Mouse (Mus musculus): ENCODE data around the gene Tmem178b. TPM values are rescaled to one million over a fixed set of nuclear protein-coding genes. Genes with fewer than 3 reads are reported as not detected.

Gene Tmem178b
- polyA plus RNA-seq, 1 experiment = not detected

DNA sequence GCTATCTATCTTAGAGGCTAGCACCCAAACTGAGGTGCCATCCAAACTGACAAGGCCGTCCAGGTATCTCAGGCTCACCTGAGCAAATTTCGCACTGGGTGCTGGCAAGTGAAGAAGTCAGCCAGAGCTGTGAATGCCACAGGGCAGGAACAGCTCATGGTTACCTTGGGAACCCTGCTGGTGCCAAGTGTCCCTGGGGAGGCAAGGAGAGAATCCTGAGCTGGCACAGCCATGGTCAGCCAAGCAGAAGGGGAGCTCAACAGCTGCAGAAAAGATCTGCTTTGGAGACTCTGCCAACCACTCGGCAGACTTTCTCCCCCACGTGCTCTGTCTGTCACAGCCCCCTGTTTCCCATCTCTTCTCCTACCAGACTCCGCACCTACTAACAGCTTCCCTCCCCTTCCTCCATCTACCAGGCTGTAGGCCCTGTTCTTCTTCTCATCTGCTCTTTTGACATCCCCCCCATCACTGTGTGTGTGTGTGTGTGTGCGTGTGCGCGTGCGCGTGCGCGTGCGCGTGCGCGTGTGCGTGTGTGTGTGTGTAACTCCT lies 374.4 kb downstream of the Tmem178b start:
- WGBS = 87% methylated on average over 17 of the region's 17 CpGs
- Histone ChIP-seq H3K27ac (ENCODE audit: insufficient read depth, low read depth, low read length) (no peak overlapping the region), H3K4me1 (ENCODE audit: control insufficient read depth, insufficient read depth, low read length) (peaks cover 2% of the 10 kb centered on the region; the same call in 1 of the 2 replicates), H3K4me3 (ENCODE audit: insufficient read depth, low read depth, low read length) (no peak overlapping the region)
- TF ChIP-seq POLR2A (IDR thresholded peaks at IDR 0.05; ENCODE audit: insufficient read depth, low read depth, low read length) (no peak), CTCF (IDR thresholded peaks at IDR 0.05; ENCODE audit: insufficient read depth, low read depth, low read length) (no peak)

DNA sequence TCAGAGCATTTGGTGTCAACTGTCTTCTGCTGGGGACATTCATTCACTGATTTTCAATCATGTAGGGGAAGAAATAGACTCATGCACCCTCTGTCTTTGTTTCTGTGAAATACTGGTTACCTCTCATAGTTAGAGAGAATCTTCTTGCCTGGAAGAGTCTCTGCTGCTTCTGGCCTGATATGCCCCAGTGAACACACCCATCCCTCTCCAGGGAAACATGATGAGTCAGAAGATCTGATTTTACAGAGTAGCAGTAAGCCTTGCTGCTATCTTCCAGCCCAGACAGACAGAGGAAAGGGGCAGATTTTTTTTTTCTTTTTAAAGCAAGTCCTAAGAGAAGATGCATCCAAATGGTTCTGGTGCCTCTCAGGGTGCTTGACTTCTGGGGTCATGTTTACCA lies 376.9 kb downstream of the Tmem178b start:
- no peak overlapping the region for H3K4me3 ChIP-seq (ENCODE audit: insufficient read depth, low read depth, low read length)
- H3K27ac ChIP-seq (ENCODE audit: insufficient read depth, low read depth, low read length) = no peak overlapping the region
- peaks cover 2% of the 10 kb centered on the region; the same call in 1 of the 2 replicates for H3K4me1 ChIP-seq (ENCODE audit: control insufficient read depth, insufficient read depth, low read length)
- no peak for TF ChIP-seq POLR2A (IDR thresholded peaks at IDR 0.05; ENCODE audit: insufficient read depth, low read depth, low read length)
- TF ChIP-seq CTCF (IDR thresholded peaks at IDR 0.05; ENCODE audit: insufficient read depth, low read depth, low read length) = no peak

DNA sequence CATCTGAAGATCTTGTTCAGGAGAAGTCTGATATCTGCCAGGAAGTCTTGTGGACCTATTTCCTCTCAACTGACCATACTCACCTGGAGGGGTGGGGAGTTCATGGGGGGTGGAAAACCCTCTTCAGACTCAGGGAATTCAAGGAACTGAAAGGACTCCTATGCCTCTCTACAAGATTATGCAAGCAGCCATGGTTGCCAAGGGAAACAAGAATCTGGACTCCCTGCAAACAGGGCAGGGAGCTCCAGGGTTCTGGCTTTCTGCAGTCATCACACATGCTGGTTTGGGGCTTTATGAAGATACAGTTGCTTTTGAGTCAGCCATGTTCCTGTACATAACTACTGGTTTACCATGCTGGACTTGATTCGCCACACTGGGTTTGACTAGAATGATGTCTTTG lies 390.6 kb downstream of the Tmem178b start:
- Histone ChIP-seq H3K4me3 (ENCODE audit: insufficient read depth, low read depth, low read length) (no peak overlapping the region), H3K4me1 (ENCODE audit: control insufficient read depth, insufficient read depth, low read length) (no peaks in the 10 kb centered on the region), H3K27ac (ENCODE audit: insufficient read depth, low read depth, low read length) (no peak overlapping the region)
- 94% methylated on average over 1 of the region's 1 CpGs for WGBS
- TF ChIP-seq CTCF (IDR thresholded peaks at IDR 0.05; ENCODE audit: insufficient read depth, low read depth, low read length) = no peak
- TF ChIP-seq POLR2A (IDR thresholded peaks at IDR 0.05; ENCODE audit: insufficient read depth, low read depth, low read length) = no peak

DNA sequence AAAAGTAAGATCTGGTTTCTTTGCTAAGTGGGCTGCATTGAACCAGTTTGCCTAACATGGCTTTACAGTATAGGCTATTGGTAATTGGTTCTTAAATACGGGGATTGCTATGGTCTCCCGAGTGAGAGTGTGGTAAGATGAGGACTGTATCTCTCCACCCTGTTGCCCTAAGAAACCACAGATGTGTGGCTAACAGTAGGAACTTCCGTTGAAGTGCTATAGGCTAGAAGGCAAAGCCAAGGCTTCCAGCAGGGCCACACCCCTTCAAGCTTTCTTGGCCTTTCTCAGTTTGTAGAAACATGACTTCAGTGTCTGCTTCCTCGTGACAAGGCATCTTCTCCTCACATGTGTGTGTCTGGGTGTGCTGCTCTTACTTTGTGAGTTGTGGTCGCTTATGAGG lies 427.6 kb downstream of the Tmem178b start:
- Histone ChIP-seq H3K27ac (ENCODE audit: insufficient read depth, low read depth, low read length) (no peak overlapping the region), H3K4me3 (ENCODE audit: insufficient read depth, low read depth, low read length) (no peak overlapping the region), H3K4me1 (ENCODE audit: control insufficient read depth, insufficient read depth, low read length) (no peaks in the 10 kb centered on the region)
- TF ChIP-seq CTCF (IDR thresholded peaks at IDR 0.05; ENCODE audit: insufficient read depth, low read depth, low read length) (no peak), POLR2A (IDR thresholded peaks at IDR 0.05; ENCODE audit: insufficient read depth, low read depth, low read length) (no peak)
- 89% methylated on average over 5 of the region's 5 CpGs for WGBS

DNA sequence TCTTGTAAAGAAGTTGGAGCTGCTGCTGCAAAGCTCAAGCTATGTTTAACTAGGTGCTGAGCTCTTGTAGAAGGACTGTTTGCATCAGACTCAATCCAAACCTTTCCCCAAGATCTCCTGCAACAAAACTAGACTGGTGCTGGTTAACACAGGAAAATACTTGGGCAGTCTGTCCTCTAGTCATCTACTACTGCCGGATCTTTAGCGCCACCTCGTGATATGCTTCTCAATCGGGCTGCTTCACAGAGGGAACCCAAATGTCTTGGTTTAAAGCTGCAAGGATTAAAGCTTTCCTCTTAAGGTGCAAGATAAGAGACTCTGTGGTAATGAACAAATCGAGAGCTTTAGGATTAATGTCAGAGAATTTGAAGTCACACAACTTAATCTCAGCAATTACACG lies 430.3 kb downstream of the Tmem178b start:
- Histone ChIP-seq H3K4me3 (ENCODE audit: insufficient read depth, low read depth, low read length) (no peak overlapping the region), H3K27ac (ENCODE audit: insufficient read depth, low read depth, low read length) (no peak overlapping the region), H3K4me1 (ENCODE audit: control insufficient read depth, insufficient read depth, low read length) (no peaks in the 10 kb centered on the region)
- 18% methylated on average over 6 of the region's 6 CpGs for WGBS
- TF ChIP-seq POLR2A (IDR thresholded peaks at IDR 0.05; ENCODE audit: insufficient read depth, low read depth, low read length) (no peak), CTCF (IDR thresholded peaks at IDR 0.05; ENCODE audit: insufficient read depth, low read depth, low read length) (no peak)

Other genes starting within 250 kb of the Tmem178b start
- not detected in 2 replicates for gene Braf, start 147.8 kb upstream of the Tmem178b start, polyA plus RNA-seq (2012; ENCODE audit: insufficient read depth, insufficient read length, low replicate concordance, missing spikeins)
- not detected in 2 replicates for gene Mrps33, start 62.3 kb upstream of the Tmem178b start, polyA plus RNA-seq (2012; ENCODE audit: insufficient read depth, insufficient read length, low replicate concordance, missing spikeins)

Measured in olfactory bulb, adult 2 months (tissue).